Mouse (Mus musculus) lung, embryonic 15.5 days (tissue): ENCODE results near the gene Rrm1. TPM values are rescaled to one million over a fixed set of nuclear protein-coding genes. Genes with fewer than 3 reads are reported as not detected.

ENCODE experiments used
- ATAC-seq: fragments of 200-750 bp; cut with Nextera tagmentation; 2 replicates; pipeline ENCODE4 v1.8.0; 2017; ENCODE audit warnings: moderate number of reproducible peaks, borderline replicate concordance; ENCODE audit not compliant: low FRiP score, low TSS enrichment; ENCODE audit errors: extremely low read depth
- H3K27ac ChIP-seq: fragments of 300-500 bp; sonication (generic); 2 replicates; pipeline ENCODE4 v1.5.1; 2015; ENCODE audit warnings: moderate library complexity, mild to moderate bottlenecking, inconsistent platforms
- H3K27me3 ChIP-seq: fragments of 300-500 bp; sonication (generic); 2 replicates; pipeline ENCODE4 v1.6.1; 2015; ENCODE audit warnings: inconsistent platforms
- H3K36me3 ChIP-seq: fragments of 300-500 bp; sonication (generic); 2 replicates; pipeline ENCODE4 v1.6.1; 2015; ENCODE audit warnings: inconsistent platforms
- H3K4me1 ChIP-seq: fragments of 300-500 bp; sonication (generic); 2 replicates; pipeline ENCODE4 v1.6.1; 2015; ENCODE audit warnings: inconsistent platforms
- H3K4me2 ChIP-seq: fragments of 300-500 bp; sonication (generic); 2 replicates; pipeline ENCODE4 v1.6.1; 2015; ENCODE audit warnings: inconsistent platforms, mild to moderate bottlenecking, moderate library complexity
- H3K4me3 ChIP-seq: fragments of 300-500 bp; sonication (generic); 2 replicates; pipeline ENCODE4 v1.5.1; 2015; ENCODE audit warnings: mild to moderate bottlenecking, inconsistent platforms
- H3K9ac ChIP-seq: fragments of 300-500 bp; sonication (generic); 2 replicates; pipeline ENCODE4 v1.6.1; 2015; ENCODE audit warnings: inconsistent platforms
- H3K9me3 ChIP-seq: fragments of 300-500 bp; sonication (generic); 2 replicates; pipeline ENCODE4 v1.6.1; 2016; ENCODE audit warnings: inconsistent platforms
- WGBS: fragments of 180-500 bp; shearing (Covaris S2); methylation state at CpG from one replicate; pipeline ENCODE4 v1.1.7; 2015; 5-methylcytosine and 5-hydroxymethylcytosine counted together
- polyA plus RNA-seq: library from polyadenylated mRNA; unstranded; fragments of >200 nt; fragmentation: Nextera tagmentation; extraction: Ambion mirVana; gene quantifications from 2 replicates; pipeline ENCODE4 v1.2.1, GENCODE M21; 2015

Gene Rrm1
- polyA plus RNA-seq, 1 experiment from 2014 or later: 179 TPM

DNA sequence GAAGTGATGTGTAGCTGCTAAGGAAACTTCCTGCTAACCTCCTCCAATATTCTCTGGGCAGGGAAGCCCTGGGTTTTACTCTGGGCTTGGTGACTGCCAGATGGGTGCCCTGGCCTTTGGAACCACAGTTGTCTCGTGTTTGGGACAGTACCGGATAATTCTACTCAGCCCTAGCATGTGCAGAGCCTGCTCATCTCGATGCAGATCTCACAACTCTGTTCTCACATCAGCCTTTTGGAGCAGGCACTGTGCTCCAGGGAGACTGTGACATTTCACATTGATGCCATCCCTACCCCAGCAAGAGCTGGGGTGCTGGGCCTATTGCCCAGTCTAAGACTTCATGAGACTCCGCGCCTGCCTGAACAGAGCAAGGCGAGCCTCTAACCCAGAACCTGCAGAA lies 67.2 kb downstream of the Rrm1 start:
- WGBS: 85% methylated on average over 6 of the region's 6 CpGs
- Histone ChIP-seq H3K27ac (no peak overlapping the region), H3K9ac (no peak overlapping the region), H3K4me1 (0 out of 2 replicates have a peak, but pooled peaks cover 3% of the 10 kb centered on the region), H3K36me3 (no peaks in the 10 kb centered on the region), H3K9me3 (no peaks in the 10 kb centered on the region), H3K4me3 (no peak overlapping the region), H3K27me3 (peaks cover 11% of the 10 kb centered on the region; the same call in 1 of the 2 replicates), H3K4me2 (no peak overlapping the region)
- ATAC-seq: no peak

GRCm38 (mm10) chr7:102509726-102510125 lies 68.2 kb downstream of the Rrm1 start:
- H3K4me3 ChIP-seq: no peak overlapping the region
- no peak for ATAC-seq
- 0 out of 2 replicates have a peak, but pooled peaks cover 3% of the 10 kb centered on the region for H3K4me1 ChIP-seq
- H3K9me3 ChIP-seq: no peaks in the 10 kb centered on the region
- H3K27me3 ChIP-seq: peaks cover 19% of the 10 kb centered on the region; the same call in 1 of the 2 replicates
- no peak overlapping the region for H3K4me2 ChIP-seq
- H3K9ac ChIP-seq: no peak overlapping the region
- WGBS: 81% methylated on average over 7 of the region's 7 CpGs
- H3K27ac ChIP-seq: no peak overlapping the region
- H3K36me3 ChIP-seq: no peaks in the 10 kb centered on the region

- Histone ChIP-seq H3K36me3 (no peaks in the 10 kb centered on the region), H3K4me3 (no peak overlapping the region), H3K9me3 (no peaks in the 10 kb centered on the region), H3K4me2 (no peak overlapping the region), H3K27me3 (peaks cover 19% of the 10 kb centered on the region; the same call in 1 of the 2 replicates), H3K4me1 (0 out of 2 replicates have a peak, but pooled peaks cover 7% of the 10 kb centered on the region), H3K27ac (no peak overlapping the region), H3K9ac (no peak overlapping the region)
- WGBS: 87% methylated on average over 10 of the region's 10 CpGs
- no peak for ATAC-seq
Measured at GRCm38 (mm10) chr7:102511927-102512326, 70.4 kb downstream of the Rrm1 start.

DNA sequence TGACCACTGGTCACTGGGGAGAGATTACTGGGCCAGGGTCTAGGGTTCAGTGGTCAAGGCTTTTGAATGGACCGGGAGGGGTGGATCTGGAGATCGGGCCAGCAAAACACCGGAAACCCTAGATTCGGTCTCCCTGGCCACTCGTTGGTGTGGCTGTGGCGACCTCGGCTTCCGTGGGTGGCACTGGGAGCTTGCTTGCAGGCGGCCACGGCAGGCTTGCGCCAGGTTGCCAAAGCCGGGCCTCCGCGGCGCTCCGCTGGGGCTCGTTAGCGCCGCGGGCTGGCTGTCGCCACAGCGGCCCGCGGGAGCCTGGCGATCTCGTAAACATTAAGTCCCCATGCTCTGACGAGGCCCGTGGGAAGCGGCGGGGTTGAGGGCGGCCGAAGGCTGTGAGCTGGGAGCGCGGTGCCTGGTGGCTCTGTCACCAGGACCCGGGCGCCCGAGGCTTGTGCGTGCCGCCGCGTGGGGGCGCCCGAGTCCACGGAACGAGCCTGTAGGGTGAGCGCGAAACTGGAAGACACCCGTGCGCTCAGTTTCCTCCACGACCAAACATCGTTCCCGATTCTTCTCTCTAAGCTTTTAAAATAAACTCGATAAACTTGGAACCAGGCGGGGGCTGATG lies 71.4 kb downstream of the Rrm1 start:
- ATAC-seq: peak; percentile 91
- 0 out of 2 replicates have a peak, but pooled peaks cover 7% of the 10 kb centered on the region for H3K4me1 ChIP-seq
- peaks cover 19% of the 10 kb centered on the region; the same call in 1 of the 2 replicates for H3K27me3 ChIP-seq
- peak overlapping the region; percentile 47 for H3K4me3 ChIP-seq
- H3K27ac ChIP-seq: no peak overlapping the region
- peak overlapping the region; percentile 63 for H3K9ac ChIP-seq
- under 1% methylated on average over 54 of the region's 54 CpGs for WGBS
- H3K4me2 ChIP-seq: peak overlapping the region; percentile 95
- no peaks in the 10 kb centered on the region for H3K36me3 ChIP-seq
- H3K9me3 ChIP-seq: no peaks in the 10 kb centered on the region

- Histone ChIP-seq H3K4me1 (0 out of 2 replicates have a peak, but pooled peaks cover 7% of the 10 kb centered on the region), H3K4me2 (no peak overlapping the region), H3K4me3 (no peak overlapping the region), H3K27ac (no peak overlapping the region), H3K9ac (no peak overlapping the region), H3K27me3 (peaks cover 19% of the 10 kb centered on the region; the same call in 1 of the 2 replicates), H3K9me3 (no peaks in the 10 kb centered on the region), H3K36me3 (no peaks in the 10 kb centered on the region)
- 49% methylated on average over 4 of the region's 4 CpGs for WGBS
- ATAC-seq: no peak
Measured at GRCm38 (mm10) chr7:102514144-102514543, 72.6 kb downstream of the Rrm1 start.

DNA sequence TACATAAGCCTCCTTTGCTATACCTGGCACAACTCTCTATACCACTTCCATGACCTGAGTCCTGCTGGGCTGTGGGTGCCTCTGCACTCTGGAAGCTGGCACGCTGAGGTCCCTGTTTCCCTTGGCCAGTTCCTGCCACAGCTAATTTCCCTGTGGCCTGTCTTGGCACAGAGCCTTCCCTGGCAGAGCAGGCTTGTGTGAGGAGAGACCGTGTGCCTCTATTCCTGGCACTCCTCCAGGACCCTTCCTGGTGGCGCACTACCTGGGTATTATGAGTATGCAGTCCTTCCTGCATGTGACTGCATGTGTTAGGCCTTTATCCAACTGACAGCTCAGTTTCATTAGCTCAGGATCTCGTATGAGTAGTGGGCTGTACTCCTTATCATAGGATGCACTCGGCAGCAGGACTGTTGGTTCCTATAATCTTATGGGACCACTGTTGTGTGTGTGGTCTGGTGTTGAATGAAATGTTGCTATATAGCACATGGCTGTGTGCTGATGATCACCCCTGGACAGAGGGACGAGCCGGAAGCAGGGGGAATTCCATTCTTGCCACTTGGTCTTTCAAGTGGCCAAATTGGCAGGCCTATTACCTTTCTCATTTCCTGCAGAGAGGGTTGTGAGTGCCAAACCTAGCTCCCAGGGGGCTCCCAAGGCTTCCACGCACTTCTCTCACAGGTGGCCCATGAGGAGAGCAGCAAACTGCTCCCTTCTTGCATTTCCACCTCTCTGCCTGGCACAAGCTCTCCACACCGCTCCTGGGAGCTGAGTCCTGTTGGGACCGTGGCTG lies 75.0 kb downstream of the Rrm1 start:
- H3K4me1 ChIP-seq: 0 out of 2 replicates have a peak, but pooled peaks cover 7% of the 10 kb centered on the region
- WGBS: 51% methylated on average over 10 of the region's 10 CpGs
- H3K36me3 ChIP-seq: no peaks in the 10 kb centered on the region
- no peak overlapping the region for H3K4me2 ChIP-seq
- H3K9ac ChIP-seq: no peak overlapping the region
- ATAC-seq: no peak
- H3K27ac ChIP-seq: no peak overlapping the region
- H3K27me3 ChIP-seq: peaks cover 19% of the 10 kb centered on the region; the same call in 1 of the 2 replicates
- no peak overlapping the region for H3K4me3 ChIP-seq
- no peaks in the 10 kb centered on the region for H3K9me3 ChIP-seq

- H3K4me3 ChIP-seq: no peak overlapping the region
- 0 out of 2 replicates have a peak, but pooled peaks cover 7% of the 10 kb centered on the region for H3K4me1 ChIP-seq
- WGBS: 70% methylated on average over 2 of the region's 2 CpGs
- no peaks in the 10 kb centered on the region for H3K9me3 ChIP-seq
- peaks cover 15% of the 10 kb centered on the region; the same call in 1 of the 2 replicates for H3K27me3 ChIP-seq
- no peak overlapping the region for H3K9ac ChIP-seq
- ATAC-seq: no peak
- H3K27ac ChIP-seq: no peak overlapping the region
- no peak overlapping the region for H3K4me2 ChIP-seq
- H3K36me3 ChIP-seq: no peaks in the 10 kb centered on the region
Measured at GRCm38 (mm10) chr7:102517051-102517335, 75.5 kb downstream of the Rrm1 start.

Other genes starting within 250 kb of the Rrm1 start
- 33.8 and 35.3 TPM in 2 replicates for gene Nup98, start 231.5 kb upstream of the Rrm1 start, polyA plus RNA-seq
- gene Pgap2, start 231.5 kb upstream of the Rrm1 start, polyA plus RNA-seq: 81.0 and 91.8 TPM in 2 replicates
- gene Rhog, start 185.6 kb upstream of the Rrm1 start, polyA plus RNA-seq: 72.8 and 74.5 TPM in 2 replicates
- gene Stim1, start 173.9 kb upstream of the Rrm1 start, polyA plus RNA-seq: 16.7 and 20.1 TPM in 2 replicates
- gene Olfr543, start 40.0 kb downstream of the Rrm1 start, polyA plus RNA-seq: 0.17 and 0.31 TPM in 2 replicates
- gene Olfr544, start 46.6 kb downstream of the Rrm1 start, polyA plus RNA-seq: 0.08 and 0.09 TPM in 2 replicates
- not detected in 2 replicates for gene Olfr545, start 57.9 kb downstream of the Rrm1 start, polyA plus RNA-seq
- gene Olfr547, start 93.1 kb downstream of the Rrm1 start, polyA plus RNA-seq: not detected in 2 replicates
- not detected in 2 replicates for gene Olfr548-ps1, start 99.2 kb downstream of the Rrm1 start, polyA plus RNA-seq
- gene Olfr549, start 108.2 kb downstream of the Rrm1 start, polyA plus RNA-seq: not detected in 2 replicates
- gene Trim21, start 123.8 kb downstream of the Rrm1 start, polyA plus RNA-seq: 0.26 and 1.1 TPM in 2 replicates
- not detected in 2 replicates for gene Olfr550, start 129.7 kb downstream of the Rrm1 start, polyA plus RNA-seq
- gene Olfr551, start 150.2 kb downstream of the Rrm1 start, polyA plus RNA-seq: not detected in 2 replicates
- gene Olfr552, start 156.1 kb downstream of the Rrm1 start, polyA plus RNA-seq: not detected in 2 replicates
- not detected in 2 replicates for gene Olfr553, start 176.5 kb downstream of the Rrm1 start, polyA plus RNA-seq
- not detected in 2 replicates for gene Olfr554, start 196.7 kb downstream of the Rrm1 start, polyA plus RNA-seq
- not detected in 2 replicates for gene Olfr555, start 217.1 kb downstream of the Rrm1 start, polyA plus RNA-seq
- not detected in 2 replicates for gene Olfr556, start 223.2 kb downstream of the Rrm1 start, polyA plus RNA-seq
- 13.2 and 14.0 TPM in 2 replicates for gene Trim68, start 245.6 kb downstream of the Rrm1 start, polyA plus RNA-seq